Mouse (Mus musculus): ENCODE data around the gene Cdc40.

- TF ChIP-seq CTCF (IDR thresholded peaks at IDR 0.05; ENCODE audit: low read depth, low read length) (no peak), TAL1 (conservative IDR thresholded peaks at IDR 0.05; ENCODE audit: low read depth, low read length) (no peak), GATA1 (IDR thresholded peaks at IDR 0.05; ENCODE audit: borderline replicate concordance, low read length) (no peak)
Measured at GRCm38 (mm10) chr10:40879969-40880368, 3.1 kb downstream of the Cdc40 start.

All from G1E (cell line).